Comparison of ENCODE assay signal across 8 mouse cellular contexts in genomic region chr2:180171522-180172070, GRCm38 (mm10). TPM values are rescaled to one million over a fixed set of nuclear protein-coding genes. Genes with fewer than 3 reads are reported as not detected.
A peak's percentile ranks its signal among the peaks of the same experiment; 100 is the strongest.
DNase-seq lines count a peak whose midpoint lies in the region; ATAC-seq and TF ChIP-seq lines count a peak whose summit lies in the region.

No protein-coding gene starts in this region.

- DNase-seq in left cerebral cortex, adult 11 months (ENCODE audit: low spot score): peak; percentile 39
- DNase-seq in left cerebral cortex, postnatal 25 days (ENCODE audit: low spot score in 2 of 2): no peak
- DNase-seq in brain, adult 2 months (ENCODE audit: low read depth, low spot score): peak; percentile 72
- DNase-seq in liver, embryonic 14.5 days (ENCODE audit: low read depth in 3 of 3, low spot score in 3 of 3): peak in 2 of 3 experiments; percentile 30 to 34
- DNase-seq in stomach, postnatal 0 days (ENCODE audit: low spot score): no peak
- no peak for DNase-seq in cerebellum, postnatal 14 days
- DNase-seq in natural killer cell, adult 2 months (ENCODE audit: low spot score in 2 of 2): no peak

- H3K9me3 ChIP-seq in forebrain, embryonic 12.5 days: no peaks in the 10 kb centered on the region
- no peaks in the 10 kb centered on the region for H3K9me3 ChIP-seq in liver, embryonic 14.5 days (ENCODE audit: control insufficient read depth, low read length)
- H3K9me3 ChIP-seq in stomach, postnatal 0 days (ENCODE audit: control insufficient read depth, low read length): no peaks in the 10 kb centered on the region

- H3K4me2 ChIP-seq in forebrain, embryonic 12.5 days: peak overlapping the region; percentile 99
- H3K4me2 ChIP-seq in liver, embryonic 14.5 days (ENCODE audit: low read depth): peak overlapping the region; percentile 83
- peak overlapping the region; percentile 90 for H3K4me2 ChIP-seq in stomach, postnatal 0 days (replicated peaks; ENCODE audit: low read depth)

- no peaks in the 10 kb centered on the region for H3K27me3 ChIP-seq in forebrain, embryonic 12.5 days
- H3K27me3 ChIP-seq in liver, embryonic 14.5 days (ENCODE audit: control insufficient read depth, insufficient read depth, low read length): no peaks in the 10 kb centered on the region
- no peaks in the 10 kb centered on the region for H3K27me3 ChIP-seq in stomach, postnatal 0 days (ENCODE audit: control insufficient read depth, insufficient read depth, low read length)

- no peak for TF ChIP-seq EP300 in liver, embryonic 14.5 days (IDR thresholded peaks at IDR 0.05; ENCODE audit: low read depth)
- no peak for TF ChIP-seq EP300 in stomach, postnatal 0 days (optimal IDR thresholded peaks at IDR 0.05)

- H3K36me3 ChIP-seq in forebrain, embryonic 12.5 days (replicated peaks): peaks cover 36% of the 10 kb centered on the region
- peaks cover 28% of the 10 kb centered on the region for H3K36me3 ChIP-seq in liver, embryonic 14.5 days (replicated peaks; ENCODE audit: control insufficient read depth, insufficient read depth, low read depth)
- H3K36me3 ChIP-seq in stomach, postnatal 0 days (ENCODE audit: control insufficient read depth, insufficient read depth, low read length): peaks cover 11% of the 10 kb centered on the region

- H3K9ac ChIP-seq in forebrain, embryonic 12.5 days: peak overlapping the region; percentile 96
- H3K9ac ChIP-seq in liver, embryonic 14.5 days (replicated peaks): peak overlapping the region; percentile 97
- H3K9ac ChIP-seq in stomach, postnatal 0 days (ENCODE audit: low read length): peak overlapping the region; percentile 99

- peaks cover 16% of the 10 kb centered on the region for H3K4me1 ChIP-seq in forebrain, embryonic 12.5 days
- peaks cover 10 to 18% of the 10 kb centered on the region in 2 experiments; a peak in 3 of 4 replicates for H3K4me1 ChIP-seq in liver, embryonic 14.5 days (replicated peaks; ENCODE audit: control insufficient read depth in 2 of 2, insufficient read depth in 2 of 2, low read length in 1 of 2)
- H3K4me1 ChIP-seq in stomach, postnatal 0 days (replicated peaks; ENCODE audit: control insufficient read depth, insufficient read depth): no peaks in the 10 kb centered on the region; the same call in 1 of the 2 replicates

- no peak for TF ChIP-seq CTCF in liver, embryonic 14.5 days (IDR thresholded peaks at IDR 0.05; ENCODE audit: low read depth)
- TF ChIP-seq CTCF in stomach, postnatal 0 days (IDR thresholded peaks at IDR 0.05; ENCODE audit: low read depth): no peak

- H3K4me3 ChIP-seq in forebrain, embryonic 12.5 days (replicated peaks): peak overlapping the region; percentile 98
- H3K4me3 ChIP-seq in liver, embryonic 14.5 days (ENCODE audit: insufficient read depth in 1 of 2, low read depth in 2 of 2, low read length in 2 of 2): peak overlapping the region; percentile 84 to 99
- H3K4me3 ChIP-seq in stomach, postnatal 0 days (ENCODE audit: low read depth, low read length): peak overlapping the region; percentile 96

- peak; percentile 76 for ATAC-seq in forebrain, embryonic 12.5 days (ENCODE audit: low FRiP score)
- peak; percentile 75 for ATAC-seq in liver, embryonic 14.5 days (ENCODE audit: insufficient read depth)
- peak; percentile 46 for ATAC-seq in stomach, postnatal 0 days (ENCODE audit: low FRiP score, low TSS enrichment)

- intact Hi-C loops in left cerebral cortex, postnatal 25 days (cut with DNase I): loop anchor here (1.0 to 5.0 kb wide), 3 partner anchors 74 to 541 kb away; partner anchors contain the start of genes Gid8 and Rps21

- under 1% methylated on average over 55 of the region's 80 CpGs for WGBS in forebrain, embryonic 12.5 days
- under 1% methylated on average over 79 of the region's 80 CpGs for WGBS in liver, embryonic 14.5 days (ENCODE audit: insufficient replicate concordance)
- under 1% methylated on average over 50 of the region's 80 CpGs for whole genome bisulfite sequencing in stomach, postnatal 0 days

- H3K27ac ChIP-seq in forebrain, embryonic 12.5 days: peak overlapping the region; percentile 94
- H3K27ac ChIP-seq in liver, embryonic 14.5 days: peak overlapping the region; percentile 83
- H3K27ac ChIP-seq in stomach, postnatal 0 days (replicated peaks): peak overlapping the region; percentile 98

RNA-seq across cellular contexts. Expression of gene Adrm1, which starts 0.3 kb away (rescaled TPM):
- total RNA-seq in left cerebral cortex, postnatal 25 days (2021): 100 to 1,000 TPM in 1 of 2 experiments, 10 to 100 TPM in 1; 91.6 to 103 TPM
- 213 and 225 TPM in 2 replicates for polyA plus RNA-seq in forebrain, embryonic 12.5 days (2016; fragmentation: Nextera tagmentation; extraction: Ambion mirVana)
- polyA plus RNA-seq in liver, embryonic 14.5 days (2012; rRNA removed): 51.7 and 53.3 TPM in 2 replicates
- polyA plus RNA-seq in liver, embryonic 14.5 days (2014; fragmentation: Nextera tagmentation; extraction: Ambion mirVana): 77.8 and 80.5 TPM in 2 replicates
- 141 TPM in 2 replicates for polyA plus RNA-seq in stomach, postnatal 0 days (2015; fragmentation: Nextera tagmentation; extraction: Ambion mirVana)

RNA-seq across cellular contexts. Expression of gene Osbpl2, which starts 52.5 kb away (rescaled TPM):
- 10 to 100 TPM; 43.9 to 47.8 TPM for total RNA-seq in left cerebral cortex, postnatal 25 days (2021)
- 46.2 and 46.9 TPM in 2 replicates for polyA plus RNA-seq in forebrain, embryonic 12.5 days (2016; fragmentation: Nextera tagmentation; extraction: Ambion mirVana)
- polyA plus RNA-seq in liver, embryonic 14.5 days (2012; rRNA removed): 3.3 and 4.4 TPM in 2 replicates
- 7.9 and 8.4 TPM in 2 replicates for polyA plus RNA-seq in liver, embryonic 14.5 days (2014; fragmentation: Nextera tagmentation; extraction: Ambion mirVana)
- polyA plus RNA-seq in stomach, postnatal 0 days (2015; fragmentation: Nextera tagmentation; extraction: Ambion mirVana): 46.4 and 50.4 TPM in 2 replicates

RNA-seq across cellular contexts. Expression of gene Lama5, which starts 54.1 kb away (rescaled TPM):
- total RNA-seq in left cerebral cortex, postnatal 25 days (2021): 1 to 10 TPM; 6.0 to 6.7 TPM
- 4.9 and 5.1 TPM in 2 replicates for polyA plus RNA-seq in forebrain, embryonic 12.5 days (2016; fragmentation: Nextera tagmentation; extraction: Ambion mirVana)
- 2.7 and 2.9 TPM in 2 replicates for polyA plus RNA-seq in liver, embryonic 14.5 days (2012; rRNA removed)
- 1.7 and 1.9 TPM in 2 replicates for polyA plus RNA-seq in liver, embryonic 14.5 days (2014; fragmentation: Nextera tagmentation; extraction: Ambion mirVana)
- polyA plus RNA-seq in stomach, postnatal 0 days (2015; fragmentation: Nextera tagmentation; extraction: Ambion mirVana): 29.7 and 34.9 TPM in 2 replicates

Comparison
In these comparisons a context has a peak if more than half of its experiments do, and no peak if none do; other contexts are left out.
1. DNase-seq: peak in left cerebral cortex, adult 11 months (single experiment), brain, adult 2 months (single experiment) and liver, embryonic 14.5 days (2 of 3); none in left cerebral cortex, postnatal 25 days (0 of 2), stomach, postnatal 0 days (single experiment), cerebellum, postnatal 14 days (0 of 2) and natural killer cell, adult 2 months (0 of 2).
2. Peak in every context shown above with its lines, with median percentiles within 50 percentile points of each other: ATAC-seq, H3K27ac ChIP-seq, H3K4me2 ChIP-seq, H3K4me3 ChIP-seq and H3K9ac ChIP-seq.